Mouse (Mus musculus) gastrocnemius, adult 2 months (tissue): ENCODE measurements around the gene Gls2. TPM values are rescaled to one million over a fixed set of nuclear protein-coding genes. Genes with fewer than 3 reads are reported as not detected.
A peak's percentile ranks its signal among the peaks of the same experiment; 100 is the strongest.

Experiments
- DNase-seq: peaks from one replicate; pipeline ENCODE4 v3.0.0; 2022
- H3K27ac ChIP-seq: fragments of 200-600 bp; 2 replicates; pipeline ENCODE4 v1.8.1; 2022; ENCODE audit warnings: mild to moderate bottlenecking
- H3K4me3 ChIP-seq: fragments of 200-600 bp; 2 replicates; pipeline ENCODE4 v1.8.1; 2022; ENCODE audit warnings: mild to moderate bottlenecking, moderate library complexity
- CTCF ChIP-seq: fragments of 200-600 bp; IDR thresholded peaks from 2 replicates; pipeline ENCODE4 v1.8.1; 2022; ENCODE audit warnings: antibody characterized with exemption, mild to moderate bottlenecking, moderate library complexity
- intact Hi-C: fragments of 180-260 bp; cut with DNase I; formaldehyde crosslinking; loops from one replicate; pipeline ENCODE4 v1.15.1; 2025
- total RNA-seq, 2 experiments: library from RNA; stranded (reverse); gene quantifications; 2 replicates each; pipeline ENCODE4 v1.2.3; 2021

The Gls2 gene
- total RNA-seq, 2 experiments from 2014 or later: 0.59 to 0.67 TPM

GRCm38 (mm10) chr10:128227592-128227991 is 33.3 kb downstream of the Gls2 start:
- DNase-seq: no peak
- Histone ChIP-seq H3K4me3 (no peak overlapping the region), H3K27ac (no peak overlapping the region)
- intact Hi-C loops: no loop called here
- no peak for TF ChIP-seq CTCF

- intact Hi-C loops: no loop called here
- TF ChIP-seq CTCF: no peak
- DNase-seq: no peak
- Histone ChIP-seq H3K4me3 (no peak overlapping the region), H3K27ac (no peak overlapping the region)
Observed at GRCm38 (mm10) chr10:128228009-128228408, 33.8 kb downstream of the Gls2 start.

GRCm38 (mm10) chr10:128230582-128230981 is 36.3 kb downstream of the Gls2 start:
- DNase-seq: no peak
- Histone ChIP-seq H3K27ac (no peak overlapping the region), H3K4me3 (no peak overlapping the region)
- intact Hi-C loops: loop anchor here (5.0 kb wide), 1 partner anchor 42 kb away; the partner anchor contains the start of gene Stat2
- TF ChIP-seq CTCF: no peak

- TF ChIP-seq CTCF: no peak
- intact Hi-C loops: loop anchor here (5.0 kb wide), 1 partner anchor 41 kb away; the partner anchor contains the start of gene Stat2
- Histone ChIP-seq H3K4me3 (peak overlapping the region; percentile 82), H3K27ac (peak overlapping the region; percentile 95)
- DNase-seq: no peak
Observed at GRCm38 (mm10) chr10:128231146-128231545, 36.9 kb downstream of the Gls2 start.

GRCm38 (mm10) chr10:128231697-128232419 is 37.6 kb downstream of the Gls2 start, which contains the start of gene Timeless:
Gene Timeless, plus strand, starts transcription at chr10:128232065.
- intact Hi-C loops: loop anchor here (2.0 to 5.0 kb wide), 2 partner anchors 19 to 40 kb away; partner anchors contain the start of gene Stat2
- peak within 1 kb of the TSS; percentile 95 for H3K27ac ChIP-seq
- H3K4me3 ChIP-seq: peak within 1 kb of the TSS; percentile 82
- DNase-seq: peak; percentile 92
- no peak for TF ChIP-seq CTCF

GRCm38 (mm10) chr10:128232420-128232985 is 38.2 kb downstream of the Gls2 start:
- DNase-seq: peak; percentile 42
- Histone ChIP-seq H3K4me3 (peak overlapping the region; percentile 82), H3K27ac (peak overlapping the region; percentile 95)
- peak; percentile 81 for TF ChIP-seq CTCF
- intact Hi-C loops: loop anchor here (2.0 to 5.0 kb wide), 2 partner anchors 20 to 40 kb away; partner anchors contain the start of gene Stat2

GRCm38 (mm10) chr10:128236321-128236720 is 42.1 kb downstream of the Gls2 start:
- Histone ChIP-seq H3K4me3 (no peak overlapping the region), H3K27ac (no peak overlapping the region; the same call in 1 of the 2 replicates)
- intact Hi-C loops: no loop called here
- no peak for TF ChIP-seq CTCF
- no peak for DNase-seq

GRCm38 (mm10) chr10:128237807-128238480 is 43.7 kb downstream of the Gls2 start:
- DNase-seq: peak; percentile 52

GRCm38 (mm10) chr10:128239140-128239539 is 44.9 kb downstream of the Gls2 start:
- H3K4me3 ChIP-seq: no peak overlapping the region
- intact Hi-C loops: no loop called here
- H3K27ac ChIP-seq: no peak overlapping the region
- TF ChIP-seq CTCF: no peak
- DNase-seq: no peak

More at GRCm38 (mm10) chr10:128237807-128238480, 43.7 kb downstream of the Gls2 start:
- no peak for TF ChIP-seq CTCF
- Histone ChIP-seq H3K27ac (peak overlapping the region; percentile 35; the same call in 1 of the 2 replicates), H3K4me3 (no peak overlapping the region)
- intact Hi-C loops: no loop called here

- H3K4me3 ChIP-seq: no peak overlapping the region
- intact Hi-C loops: no loop called here
- no peak overlapping the region for H3K27ac ChIP-seq
- TF ChIP-seq CTCF: no peak
- no peak for DNase-seq
Observed at GRCm38 (mm10) chr10:128240131-128240530, 45.9 kb downstream of the Gls2 start.

- Histone ChIP-seq H3K4me3 (no peak overlapping the region), H3K27ac (no peak overlapping the region)
- TF ChIP-seq CTCF: no peak
- intact Hi-C loops: no loop called here
- no peak for DNase-seq
Observed at GRCm38 (mm10) chr10:128243252-128243651, 49.0 kb downstream of the Gls2 start.

- Histone ChIP-seq H3K27ac (no peak overlapping the region), H3K4me3 (no peak overlapping the region)
- DNase-seq: no peak
- TF ChIP-seq CTCF: no peak
- intact Hi-C loops: no loop called here
Observed at GRCm38 (mm10) chr10:128244121-128244520, 49.9 kb downstream of the Gls2 start.
